Mouse (Mus musculus): Measurements from ENCODE around the gene Ddx31. TPM values are rescaled to one million over a fixed set of nuclear protein-coding genes. Genes with fewer than 3 reads are reported as not detected.

The Ddx31 gene
- polyA plus RNA-seq, 1 experiment from 2014 or later, result 16.5 TPM

GRCm38 (mm10) chr2:28839501-28840221, 545 bp upstream of the Ddx31 start:
- H3K9me3 ChIP-seq (ENCODE audit: low read depth, low read length), result no peaks in the 10 kb centered on the region
- peaks cover 12% of the 10 kb centered on the region for H3K4me1 ChIP-seq (ENCODE audit: insufficient read depth)
- no peak for TF ChIP-seq CTCF (IDR thresholded peaks at IDR 0.05; ENCODE audit: low read depth)
- peak overlapping the region; percentile 90 for H3K4me2 ChIP-seq
- under 1% methylated on average over 53 of the region's 53 CpGs for WGBS
- H3K36me3 ChIP-seq (ENCODE audit: insufficient read depth), result peaks cover 6% of the 10 kb centered on the region
- H3K4me3 ChIP-seq (ENCODE audit: low read depth, low read length), result peak overlapping the region; percentile 97
- H3K27me3 ChIP-seq (ENCODE audit: insufficient read depth, low read length), result no peaks in the 10 kb centered on the region
- H3K27ac ChIP-seq (ENCODE audit: low read depth), result peak overlapping the region; percentile 78
- peak overlapping the region; percentile 92 for H3K9ac ChIP-seq
- ATAC-seq (ENCODE audit: insufficient read depth), result peak; percentile 51; the same call in 1 of the 2 replicates
- peak; percentile 30 for DNase-seq

- TF ChIP-seq CTCF (IDR thresholded peaks at IDR 0.05; ENCODE audit: low read depth), result no peak
- peaks cover 22% of the 10 kb centered on the region for H3K36me3 ChIP-seq (ENCODE audit: insufficient read depth)
- H3K27me3 ChIP-seq (ENCODE audit: insufficient read depth, low read length), result no peaks in the 10 kb centered on the region
- H3K4me1 ChIP-seq (ENCODE audit: insufficient read depth), result peaks cover 12% of the 10 kb centered on the region
- H3K27ac ChIP-seq (ENCODE audit: low read depth), result no peak overlapping the region
- ATAC-seq (ENCODE audit: insufficient read depth), result no peak
- 78% methylated on average over 3 of the region's 3 CpGs for WGBS
- H3K9me3 ChIP-seq (ENCODE audit: low read depth, low read length), result no peaks in the 10 kb centered on the region
- DNase-seq, result no peak
- peak overlapping the region; percentile 90 for H3K4me2 ChIP-seq
- peak overlapping the region; percentile 97; the same call in 1 of the 2 replicates for H3K4me3 ChIP-seq (ENCODE audit: low read depth, low read length)
- 0 out of 2 replicates have a peak overlapping the region, but pooled peaks have one; percentile 11 for H3K9ac ChIP-seq
Observed at GRCm38 (mm10) chr2:28842042-28842441, 1.8 kb downstream of the Ddx31 start.

- Histone ChIP-seq H3K4me3 (ENCODE audit: low read depth, low read length) (no peak overlapping the region), H3K27me3 (ENCODE audit: insufficient read depth, low read length) (no peaks in the 10 kb centered on the region), H3K9ac (no peak overlapping the region), H3K9me3 (ENCODE audit: low read depth, low read length) (no peaks in the 10 kb centered on the region), H3K4me2 (no peak overlapping the region), H3K4me1 (ENCODE audit: insufficient read depth) (no peaks in the 10 kb centered on the region), H3K27ac (ENCODE audit: low read depth) (no peak overlapping the region), H3K36me3 (ENCODE audit: insufficient read depth) (peaks cover 65% of the 10 kb centered on the region)
- no peak for ATAC-seq (ENCODE audit: insufficient read depth)
- DNase-seq, result no peak
- no peak for TF ChIP-seq CTCF (IDR thresholded peaks at IDR 0.05; ENCODE audit: low read depth)
- WGBS, result 89% methylated on average over 2 of the region's 2 CpGs
Observed at GRCm38 (mm10) chr2:28848879-28849278, 8.7 kb downstream of the Ddx31 start.

DNA sequence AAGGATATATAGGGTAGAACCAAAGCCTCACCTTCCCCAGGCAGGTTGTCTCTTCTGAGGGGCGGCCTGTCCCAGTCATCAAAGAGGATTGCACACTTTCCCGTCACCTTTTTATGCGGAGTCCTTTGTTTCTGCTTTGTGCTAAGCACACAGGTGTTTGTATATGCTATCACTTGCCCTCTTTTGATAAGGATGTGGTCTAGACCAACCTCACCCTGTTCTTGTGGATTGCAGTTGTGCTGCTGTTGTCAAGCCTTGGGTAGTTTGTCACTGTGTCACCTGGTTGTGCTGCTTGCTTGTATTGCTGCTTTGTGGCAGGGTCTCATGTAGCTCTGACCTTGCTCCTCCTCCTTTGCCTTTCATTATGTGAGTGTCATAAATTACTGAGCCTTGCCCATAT, 12.4 kb downstream of the Ddx31 start:
- Histone ChIP-seq H3K4me2 (no peak overlapping the region), H3K9me3 (ENCODE audit: low read depth, low read length) (no peaks in the 10 kb centered on the region), H3K4me3 (ENCODE audit: low read depth, low read length) (no peak overlapping the region), H3K9ac (no peak overlapping the region), H3K36me3 (ENCODE audit: insufficient read depth) (peaks cover 65% of the 10 kb centered on the region), H3K4me1 (ENCODE audit: insufficient read depth) (no peaks in the 10 kb centered on the region), H3K27ac (ENCODE audit: low read depth) (no peak overlapping the region), H3K27me3 (ENCODE audit: insufficient read depth, low read length) (no peaks in the 10 kb centered on the region)
- 84% methylated on average over 3 of the region's 3 CpGs for WGBS
- no peak for ATAC-seq (ENCODE audit: insufficient read depth)
- no peak for DNase-seq
- TF ChIP-seq CTCF (IDR thresholded peaks at IDR 0.05; ENCODE audit: low read depth), result no peak

- Histone ChIP-seq H3K27me3 (ENCODE audit: insufficient read depth, low read length) (no peaks in the 10 kb centered on the region), H3K9ac (no peak overlapping the region), H3K4me2 (no peak overlapping the region), H3K4me3 (ENCODE audit: low read depth, low read length) (no peak overlapping the region), H3K27ac (ENCODE audit: low read depth) (no peak overlapping the region), H3K9me3 (ENCODE audit: low read depth, low read length) (no peaks in the 10 kb centered on the region), H3K4me1 (ENCODE audit: insufficient read depth) (no peaks in the 10 kb centered on the region), H3K36me3 (ENCODE audit: insufficient read depth) (peaks cover 71% of the 10 kb centered on the region)
- TF ChIP-seq CTCF (IDR thresholded peaks at IDR 0.05; ENCODE audit: low read depth), result peak; percentile 19; the same call in 1 of the 2 replicates
- no peak for ATAC-seq (ENCODE audit: insufficient read depth)
- 91% methylated on average over 2 of the region's 2 CpGs for WGBS
- DNase-seq, result peak; percentile 22
Observed at GRCm38 (mm10) chr2:28855773-28856172, 15.6 kb downstream of the Ddx31 start.

DNA sequence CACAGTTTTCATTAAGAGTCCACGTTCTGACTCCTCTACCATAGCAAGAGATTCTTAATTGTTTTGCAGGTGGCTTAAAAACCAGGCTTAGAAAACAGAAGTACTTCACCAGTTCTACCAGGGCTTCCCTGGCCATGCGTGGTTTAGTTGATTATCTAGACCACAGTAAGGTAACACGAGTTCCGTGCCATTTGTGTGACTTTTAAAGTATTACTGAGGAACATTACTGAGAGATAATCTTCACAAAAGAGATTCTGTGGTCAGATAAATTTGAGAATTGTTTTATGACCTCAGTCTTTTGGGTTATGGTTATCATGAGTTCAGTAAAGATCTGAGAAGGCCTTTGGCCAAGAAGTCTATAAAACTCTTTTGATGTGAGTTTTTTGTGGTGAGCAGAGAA, 19.1 kb downstream of the Ddx31 start:
- Histone ChIP-seq H3K9ac (no peak overlapping the region), H3K27me3 (ENCODE audit: insufficient read depth, low read length) (no peaks in the 10 kb centered on the region), H3K9me3 (ENCODE audit: low read depth, low read length) (no peaks in the 10 kb centered on the region), H3K4me2 (no peak overlapping the region), H3K4me3 (ENCODE audit: low read depth, low read length) (no peak overlapping the region), H3K4me1 (ENCODE audit: insufficient read depth) (no peaks in the 10 kb centered on the region), H3K27ac (ENCODE audit: low read depth) (no peak overlapping the region), H3K36me3 (ENCODE audit: insufficient read depth) (peaks cover 87% of the 10 kb centered on the region)
- TF ChIP-seq CTCF (IDR thresholded peaks at IDR 0.05; ENCODE audit: low read depth), result no peak
- DNase-seq, result no peak
- 91% methylated on average over 4 of the region's 4 CpGs for WGBS
- no peak for ATAC-seq (ENCODE audit: insufficient read depth)

DNA sequence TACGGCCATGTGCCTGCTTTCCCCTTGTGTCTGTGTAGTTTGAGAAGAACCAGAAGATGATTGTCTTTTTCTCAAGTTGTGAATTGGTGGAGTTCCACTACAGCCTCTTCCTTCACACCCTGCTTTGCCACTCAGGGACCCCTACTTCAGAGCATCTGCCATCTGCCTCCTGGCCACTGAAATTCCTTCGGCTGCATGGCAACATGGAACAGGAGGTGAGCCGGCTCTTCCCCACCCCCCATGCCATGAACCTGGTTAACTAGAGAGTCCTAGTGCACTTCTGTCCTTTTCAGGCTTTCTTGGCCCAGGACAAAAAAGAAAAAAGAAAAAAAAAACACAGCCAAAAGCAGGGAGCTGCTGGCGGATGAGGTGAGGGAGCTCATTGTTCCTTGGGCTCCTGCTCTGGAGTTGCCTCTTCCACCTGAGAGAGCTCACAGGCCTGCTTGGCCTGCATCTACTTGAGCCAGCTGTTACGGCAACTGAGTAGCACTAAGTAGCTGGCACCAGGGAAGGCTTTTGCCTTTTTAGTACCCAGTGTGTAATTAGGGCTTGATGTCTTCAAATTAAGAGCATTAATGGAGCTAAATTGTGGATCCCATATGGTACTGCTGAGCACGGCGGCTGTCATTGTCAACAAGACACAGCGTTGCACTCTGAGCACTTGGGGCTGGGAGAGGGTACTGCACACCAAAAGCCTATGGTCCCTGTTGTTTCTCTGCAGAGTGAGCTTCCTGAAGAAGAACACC, 20.6 kb downstream of the Ddx31 start:
- H3K4me1 ChIP-seq (ENCODE audit: insufficient read depth), result no peaks in the 10 kb centered on the region
- no peak for DNase-seq
- 93% methylated on average over 8 of the region's 8 CpGs for WGBS

More for the DNA sequence above, 20.6 kb downstream of the Ddx31 start:
- H3K9me3 ChIP-seq (ENCODE audit: low read depth, low read length), result no peaks in the 10 kb centered on the region
- TF ChIP-seq CTCF (IDR thresholded peaks at IDR 0.05; ENCODE audit: low read depth), result no peak
- ATAC-seq (ENCODE audit: insufficient read depth), result no peak
- H3K36me3 ChIP-seq (ENCODE audit: insufficient read depth), result peaks cover 92% of the 10 kb centered on the region
- no peak overlapping the region for H3K9ac ChIP-seq
- no peak overlapping the region for H3K4me2 ChIP-seq
- no peak overlapping the region for H3K27ac ChIP-seq (ENCODE audit: low read depth)
- H3K4me3 ChIP-seq (ENCODE audit: low read depth, low read length), result no peak overlapping the region
- no peaks in the 10 kb centered on the region for H3K27me3 ChIP-seq (ENCODE audit: insufficient read depth, low read length)

All from lung, embryonic 14.5 days (tissue).